Mouse (Mus musculus): Measurements from ENCODE around the gene Olfr495. TPM values are rescaled to one million over a fixed set of nuclear protein-coding genes. Genes with fewer than 3 reads are reported as not detected.

Gene Olfr495
- not detected in 2 replicates for polyA plus RNA-seq (2012; rRNA removed)

GRCm38 (mm10) chr7:108392867-108393266, at the start of gene Olfr495:
Gene Olfr495, plus strand, starts transcription at chr7:108393167.

GRCm38 (mm10) chr7:108346879-108347278, 46.1 kb upstream of the Olfr495 start, which contains the start of gene Olfr493:
Gene Olfr493, minus strand, starts transcription at chr7:108346979.

GRCm38 (mm10) chr7:108365035-108365434, 27.9 kb upstream of the Olfr495 start, which contains the start of gene Olfr494:
Gene Olfr494, plus strand, starts transcription at chr7:108365335.

GRCm38 (mm10) chr7:108420121-108420520, 27.2 kb downstream of the Olfr495 start, which contains the start of gene Olfr497:
Gene Olfr497, plus strand, starts transcription at chr7:108420421.

Other genes with a start within 250 kb of the Olfr495 start
- not detected in 2 replicates for gene Olfr485, start 233.3 kb upstream of the Olfr495 start, polyA plus RNA-seq (2012; rRNA removed)
- gene Olfr486, start 220.4 kb upstream of the Olfr495 start, polyA plus RNA-seq (2012; rRNA removed): not detected in 2 replicates
- not detected in 2 replicates for gene Olfr487, start 178.5 kb upstream of the Olfr495 start, polyA plus RNA-seq (2012; rRNA removed)
- gene Olfr488, start 134.8 kb upstream of the Olfr495 start, polyA plus RNA-seq (2012; rRNA removed): not detected in 2 replicates
- gene Olfr490, start 104.2 kb upstream of the Olfr495 start, polyA plus RNA-seq (2012; rRNA removed): not detected in 2 replicates
- gene Olfr491, start 79.7 kb upstream of the Olfr495 start, polyA plus RNA-seq (2012; rRNA removed): not detected in 2 replicates
- not detected in 2 replicates for gene Olfr492, start 69.5 kb upstream of the Olfr495 start, polyA plus RNA-seq (2012; rRNA removed)
- gene Olfr493, start 46.2 kb upstream of the Olfr495 start, polyA plus RNA-seq (2012; rRNA removed): not detected in 2 replicates
- gene Olfr494, start 27.8 kb upstream of the Olfr495 start, polyA plus RNA-seq (2012; rRNA removed): not detected in 2 replicates
- not detected in 2 replicates for gene Olfr497, start 27.3 kb downstream of the Olfr495 start, polyA plus RNA-seq (2012; rRNA removed)
- not detected in 2 replicates for gene Olfr498, start 72.2 kb downstream of the Olfr495 start, polyA plus RNA-seq (2012; rRNA removed)
- not detected in 2 replicates for gene Olfr502, start 131.9 kb downstream of the Olfr495 start, polyA plus RNA-seq (2012; rRNA removed)
- gene Olfr503, start 151.4 kb downstream of the Olfr495 start, polyA plus RNA-seq (2012; rRNA removed): not detected in 2 replicates
- gene Olfr504, start 172.6 kb downstream of the Olfr495 start, polyA plus RNA-seq (2012; rRNA removed): not detected in 2 replicates
- gene Olfr506, start 217.6 kb downstream of the Olfr495 start, polyA plus RNA-seq (2012; rRNA removed): not detected in 2 replicates
- gene Olfr507, start 228.6 kb downstream of the Olfr495 start, polyA plus RNA-seq (2012; rRNA removed): not detected in 2 replicates
- gene Olfr508, start 236.8 kb downstream of the Olfr495 start, polyA plus RNA-seq (2012; rRNA removed): not detected in 2 replicates